Comparison of ENCODE assay signal across 26 mouse cellular contexts in genomic region chr12:110192186-110192585, GRCm38 (mm10).
"Had no signal": no experiment of that assay in that cellular context is flagged by ENCODE, and none has a peak within 500 bp of the region (broad histone marks: within the 10 kb centered on the region; RNA-seq: fewer than 3 reads in every experiment).

No protein-coding gene starts in this region.

- H3K4me2 ChIP-seq: heart, embryonic 11.5 days; heart, embryonic 13.5 days; heart, embryonic 15.5 days; hindbrain, embryonic 13.5 days; intestine, embryonic 15.5 days; limb, embryonic 13.5 days; limb, embryonic 15.5 days; liver, embryonic 12.5 days had no signal

- H3K4me1 ChIP-seq: liver, embryonic 12.5 days had no signal

- H3K9ac ChIP-seq: heart, embryonic 13.5 days; heart, embryonic 15.5 days; hindbrain, embryonic 13.5 days; intestine, embryonic 15.5 days; limb, embryonic 13.5 days; limb, embryonic 15.5 days; liver, embryonic 12.5 days; liver, embryonic 14.5 days had no signal

- H3K36me3 ChIP-seq: heart, embryonic 13.5 days; heart, embryonic 15.5 days; hindbrain, embryonic 13.5 days; intestine, embryonic 15.5 days; limb, embryonic 13.5 days; limb, embryonic 15.5 days; liver, embryonic 12.5 days had no signal

- ATAC-seq: hindbrain, embryonic 16.5 days; inflammation-experienced regulatory T-cells, adult 6 months; intestine, embryonic 15.5 days; intestine, postnatal 0 days; liver, embryonic 12.5 days had no signal

- H3K27ac ChIP-seq: heart, adult 2 months; heart, embryonic 13.5 days; heart, embryonic 15.5 days; hindbrain, embryonic 13.5 days; intestine, embryonic 15.5 days; layer of hippocampus, adult 2 months; limb, embryonic 13.5 days; limb, embryonic 15.5 days; liver, embryonic 12.5 days; liver, embryonic 14.5 days had no signal

- H3K9me3 ChIP-seq: heart, embryonic 13.5 days; heart, embryonic 15.5 days; hindbrain, embryonic 13.5 days; intestine, embryonic 15.5 days; limb, embryonic 13.5 days; limb, embryonic 15.5 days; liver, embryonic 12.5 days had no signal

- DNase-seq: gastrocnemius, postnatal 14 days; gastrocnemius, postnatal 36 days; heart, adult 11 months; heart, adult 2 months; heart, postnatal 14 days; heart, postnatal 36 days; kidney, adult 18-20 months; kidney, adult 8-10 months; kidney, postnatal 10 days; kidney, postnatal 25 days; kidney, postnatal 4 days; layer of hippocampus, postnatal 36 days; left cerebral cortex, postnatal 4 days had no signal

- H3K4me3 ChIP-seq: heart, adult 2 months; heart, embryonic 13.5 days; heart, embryonic 15.5 days; hindbrain, embryonic 13.5 days; intestine, embryonic 15.5 days; layer of hippocampus, adult 2 months; limb, embryonic 13.5 days; limb, embryonic 15.5 days; liver, embryonic 12.5 days had no signal
